ENCODE assay signal across 14 mouse cellular contexts in genomic region chr5:107201509-107202182, GRCm38 (mm10).
DNase-seq lines count a peak whose midpoint lies in the region; ATAC-seq and TF ChIP-seq lines count a peak whose summit lies in the region.
"Had no signal": no experiment of that assay in that cellular context is flagged by ENCODE, and none has a peak within 500 bp of the region (broad histone marks: within the 10 kb centered on the region; RNA-seq: fewer than 3 reads in every experiment).

No protein-coding gene starts in this region.

- H3K4me2 ChIP-seq in lung, postnatal 0 days (replicated peaks; ENCODE audit: low read depth, low read length), result no peak overlapping the region
- H3K4me2 ChIP-seq in forebrain, embryonic 14.5 days (ENCODE audit: low read length), result no peak overlapping the region

- 56% methylated on average over 9 of the region's 9 CpGs for WGBS in lung, postnatal 0 days
- WGBS in forebrain, embryonic 14.5 days, result 65% methylated on average over 9 of the region's 9 CpGs

- TF ChIP-seq CTCF in lung, postnatal 0 days (IDR thresholded peaks at IDR 0.05), result no peak

- no peaks in the 10 kb centered on the region for H3K27me3 ChIP-seq in lung, postnatal 0 days (replicated peaks; ENCODE audit: insufficient read depth, low read length)
- no peaks in the 10 kb centered on the region for H3K27me3 ChIP-seq in forebrain, embryonic 14.5 days (replicated peaks; ENCODE audit: control insufficient read depth, insufficient read depth, low read length)
- H3K27me3 ChIP-seq: Patski had no signal

- no peak for TF ChIP-seq EP300 in lung, postnatal 0 days (IDR thresholded peaks at IDR 0.05)

- ATAC-seq in lung, postnatal 0 days, result no peak
- ATAC-seq in activated CD4-positive, CD25-positive, alpha-beta regulatory T cell, adult 4 months, result peak; percentile 51
- peak; percentile 57 for ATAC-seq in inflammation-experienced regulatory T-cells, adult 6 months
- ATAC-seq in megakaryocyte progenitor cell, adult 5-6 weeks (replicated peaks; ENCODE audit: poor library complexity), result peak; percentile 48
- ATAC-seq in forebrain, embryonic 14.5 days, result no peak
- ATAC-seq: forebrain, embryonic 16.5 days; hindbrain, postnatal 0 days; Patski had no signal

- no peak overlapping the region for H3K4me3 ChIP-seq in lung, postnatal 0 days (ENCODE audit: low read depth, low read length)
- H3K4me3 ChIP-seq in forebrain, embryonic 14.5 days (ENCODE audit: low read depth, low read length), result no peak overlapping the region
- H3K4me3 ChIP-seq: midbrain, embryonic 10.5 days had no signal

- DNase-seq in lung, postnatal 0 days (ENCODE audit: low spot score), result no peak
- no peak for DNase-seq in lung, postnatal 4 days
- DNase-seq in forebrain, embryonic 14.5 days (ENCODE audit: low spot score), result no peak
- no peak for DNase-seq in urinary bladder, postnatal 4 days (ENCODE audit: low spot score in 2 of 2)
- DNase-seq: cerebellum, postnatal 36 days; layer of hippocampus, postnatal 36 days; right cerebral cortex, postnatal 4 days had no signal

- H3K4me1 ChIP-seq in lung, postnatal 0 days (ENCODE audit: insufficient read depth, low read depth, low read length), result peaks cover 11% of the 10 kb centered on the region; the same call in 1 of the 2 replicates
- no peaks in the 10 kb centered on the region for H3K4me1 ChIP-seq in forebrain, embryonic 14.5 days (ENCODE audit: control insufficient read depth, insufficient read depth, low read length)

- H3K9ac ChIP-seq in lung, postnatal 0 days (replicated peaks; ENCODE audit: low read depth), result no peak overlapping the region
- no peak overlapping the region for H3K9ac ChIP-seq in forebrain, embryonic 14.5 days (ENCODE audit: low read length)

- H3K27ac ChIP-seq in lung, postnatal 0 days (ENCODE audit: low read length), result peak overlapping the region; percentile 72; the same call in 1 of the 2 replicates
- H3K27ac ChIP-seq in forebrain, embryonic 14.5 days (ENCODE audit: low read depth, low read length), result no peak overlapping the region
- H3K27ac ChIP-seq: hindbrain, postnatal 0 days had no signal

- H3K9me3 ChIP-seq in lung, postnatal 0 days (ENCODE audit: low read length), result no peaks in the 10 kb centered on the region
- no peaks in the 10 kb centered on the region for H3K9me3 ChIP-seq in forebrain, embryonic 14.5 days (replicated peaks; ENCODE audit: control insufficient read depth, low read length)
- H3K9me3 ChIP-seq: midbrain, embryonic 10.5 days had no signal

- no peaks in the 10 kb centered on the region for H3K36me3 ChIP-seq in lung, postnatal 0 days (ENCODE audit: insufficient read depth, low read length)
- H3K36me3 ChIP-seq in forebrain, embryonic 14.5 days (ENCODE audit: control insufficient read depth, insufficient read depth, low read length), result no peaks in the 10 kb centered on the region
- H3K36me3 ChIP-seq: midbrain, embryonic 10.5 days had no signal

Comparison
In these comparisons a context has a peak if more than half of its experiments do, and no peak if none do; other contexts are left out.
1. ATAC-seq: peak in activated CD4-positive, CD25-positive, alpha-beta regulatory T cell, adult 4 months (single experiment), inflammation-experienced regulatory T-cells, adult 6 months (single experiment) and megakaryocyte progenitor cell, adult 5-6 weeks (single experiment); none in lung, postnatal 0 days (single experiment) and forebrain, embryonic 14.5 days (single experiment).